Mouse (Mus musculus): ENCODE measurements around the gene Nln. TPM values are rescaled to one million over a fixed set of nuclear protein-coding genes. Genes with fewer than 3 reads are reported as not detected.
A peak's percentile ranks its signal among the peaks of the same experiment; 100 is the strongest.

The Nln gene
- polyA plus RNA-seq, 1 experiment from 2014 or later, result 22.1 TPM

DNA sequence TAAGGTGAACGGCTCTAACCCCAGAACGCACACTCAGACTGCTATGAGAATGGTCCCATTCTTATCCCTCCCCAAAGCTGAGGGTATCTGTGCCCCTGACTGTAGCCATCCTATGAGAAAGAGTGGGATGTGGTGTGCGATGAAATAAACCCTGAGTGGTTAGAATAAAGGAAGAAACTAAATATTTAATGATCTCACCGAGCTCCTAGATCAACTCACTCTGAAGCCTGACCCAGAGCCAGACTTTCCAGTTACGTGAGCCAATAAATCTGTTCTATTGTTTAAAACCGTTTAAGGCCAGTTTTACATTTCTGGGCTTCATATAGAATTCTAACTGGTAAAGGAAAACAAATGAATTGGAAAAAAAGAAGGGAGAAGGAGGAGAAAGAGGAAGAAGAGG, 32.4 kb downstream of the Nln start:
- H3K4me3 ChIP-seq (ENCODE audit: low read length), result no peak overlapping the region

DNA sequence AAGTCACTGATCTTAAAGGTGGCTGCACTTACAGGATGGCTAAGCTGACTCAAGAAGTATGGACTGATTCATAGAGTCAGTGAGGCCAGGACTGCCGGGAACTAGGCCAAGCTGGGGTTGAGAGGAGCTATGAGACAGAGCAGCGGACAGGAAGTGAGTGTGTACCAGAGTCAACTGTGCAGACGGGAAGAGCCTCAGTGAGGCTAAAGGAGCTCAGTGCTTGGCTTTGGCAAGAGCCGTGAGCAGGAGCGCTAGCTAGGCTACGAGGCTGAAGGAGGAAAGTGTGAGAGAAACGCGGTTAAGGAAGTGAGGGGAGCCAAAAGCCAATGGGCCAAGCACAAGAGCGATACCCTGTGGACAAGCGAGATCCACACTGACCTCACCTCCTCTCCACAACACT, 34.7 kb downstream of the Nln start:
- Histone ChIP-seq H3K27ac (ENCODE audit: low read length) (no peak overlapping the region; the same call in 1 of the 2 replicates), H3K4me1 (replicated peaks; ENCODE audit: control insufficient read depth, insufficient read depth, low read length) (peaks cover 7% of the 10 kb centered on the region; the same call in 1 of the 2 replicates), H3K36me3 (ENCODE audit: control insufficient read depth, insufficient read depth, low read length) (no peaks in the 10 kb centered on the region; the same call in 1 of the 2 replicates), H3K9me3 (ENCODE audit: control insufficient read depth, low read length) (no peaks in the 10 kb centered on the region), H3K4me3 (ENCODE audit: low read length) (no peak overlapping the region), H3K4me2 (ENCODE audit: low read depth, low read length) (0 out of 2 replicates have a peak overlapping the region, but pooled peaks have one; percentile 29), H3K9ac (ENCODE audit: low read length) (no peak overlapping the region), H3K27me3 (ENCODE audit: control insufficient read depth, insufficient read depth, low read depth, low read length) (no peaks in the 10 kb centered on the region)
- ATAC-seq (ENCODE audit: low read depth), result peak; percentile 92
- WGBS, result 33% methylated on average over 10 of the region's 10 CpGs

More for the DNA sequence above, 32.4 kb downstream of the Nln start:
- 57% methylated on average over 6 of the region's 6 CpGs for WGBS
- ATAC-seq (ENCODE audit: low read depth), result no peak
- H3K4me1 ChIP-seq (replicated peaks; ENCODE audit: control insufficient read depth, insufficient read depth, low read length), result peaks cover 7% of the 10 kb centered on the region; the same call in 1 of the 2 replicates
- H3K27ac ChIP-seq (ENCODE audit: low read length), result no peak overlapping the region
- no peaks in the 10 kb centered on the region; the same call in 1 of the 2 replicates for H3K36me3 ChIP-seq (ENCODE audit: control insufficient read depth, insufficient read depth, low read length)
- no peaks in the 10 kb centered on the region for H3K27me3 ChIP-seq (ENCODE audit: control insufficient read depth, insufficient read depth, low read depth, low read length)
- H3K4me2 ChIP-seq (ENCODE audit: low read depth, low read length), result no peak overlapping the region
- H3K9ac ChIP-seq (ENCODE audit: low read length), result no peak overlapping the region
- H3K9me3 ChIP-seq (ENCODE audit: control insufficient read depth, low read length), result no peaks in the 10 kb centered on the region

DNA sequence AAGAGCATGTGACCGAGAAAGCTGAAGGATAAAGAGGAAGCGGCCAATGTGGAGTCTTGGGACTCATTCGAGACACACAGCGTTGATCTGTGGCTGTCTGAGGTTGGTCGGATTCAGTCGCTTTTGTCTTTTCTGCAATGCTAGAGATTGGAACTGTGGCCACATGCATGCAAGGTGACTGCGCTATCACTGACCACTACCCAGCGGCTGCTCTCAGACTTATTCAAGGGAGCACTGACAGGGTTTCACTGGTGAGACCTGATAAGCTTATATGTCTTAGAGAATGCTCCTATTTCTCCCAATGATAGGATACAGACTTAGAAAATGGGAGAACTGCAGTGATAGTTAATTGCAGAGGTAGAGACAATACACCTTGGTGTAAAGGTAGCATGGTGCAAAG, 35.2 kb downstream of the Nln start:
- Histone ChIP-seq H3K9me3 (ENCODE audit: control insufficient read depth, low read length) (no peaks in the 10 kb centered on the region), H3K4me1 (replicated peaks; ENCODE audit: control insufficient read depth, insufficient read depth, low read length) (peaks cover 9% of the 10 kb centered on the region; the same call in 1 of the 2 replicates), H3K4me2 (ENCODE audit: low read depth, low read length) (no peak overlapping the region), H3K4me3 (ENCODE audit: low read length) (no peak overlapping the region), H3K9ac (ENCODE audit: low read length) (no peak overlapping the region), H3K27ac (ENCODE audit: low read length) (no peak overlapping the region; the same call in 1 of the 2 replicates), H3K27me3 (ENCODE audit: control insufficient read depth, insufficient read depth, low read depth, low read length) (no peaks in the 10 kb centered on the region), H3K36me3 (ENCODE audit: control insufficient read depth, insufficient read depth, low read length) (no peaks in the 10 kb centered on the region; the same call in 1 of the 2 replicates)
- ATAC-seq (ENCODE audit: low read depth), result no peak
- WGBS, result 87% methylated on average over 8 of the region's 8 CpGs

DNA sequence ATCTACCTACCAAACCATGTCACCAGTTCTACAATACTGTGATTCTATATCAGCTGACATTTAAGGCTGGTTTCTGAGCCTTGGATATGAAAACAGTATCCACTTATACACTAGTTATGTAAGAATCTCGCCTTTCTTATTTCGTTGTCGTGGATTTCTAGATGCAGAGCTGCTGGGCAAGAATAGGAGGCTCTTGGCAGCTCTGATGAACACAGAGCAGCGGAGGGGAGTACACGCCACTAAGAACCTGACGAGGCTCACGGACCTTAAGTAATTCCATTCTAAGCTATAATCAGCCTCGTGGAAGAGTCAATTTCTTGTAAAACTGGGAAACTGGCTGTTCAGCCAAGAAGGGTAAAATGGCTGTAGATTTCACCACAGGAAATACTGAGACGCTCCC, 37.1 kb downstream of the Nln start:
- 92% methylated on average over 9 of the region's 9 CpGs for WGBS
- H3K4me2 ChIP-seq (ENCODE audit: low read depth, low read length), result no peak overlapping the region
- H3K27ac ChIP-seq (ENCODE audit: low read length), result no peak overlapping the region
- H3K4me3 ChIP-seq (ENCODE audit: low read length), result no peak overlapping the region
- no peak for ATAC-seq (ENCODE audit: low read depth)
- H3K9me3 ChIP-seq (ENCODE audit: control insufficient read depth, low read length), result no peaks in the 10 kb centered on the region
- no peak overlapping the region for H3K9ac ChIP-seq (ENCODE audit: low read length)
- no peaks in the 10 kb centered on the region for H3K27me3 ChIP-seq (ENCODE audit: control insufficient read depth, insufficient read depth, low read depth, low read length)
- peaks cover 3% of the 10 kb centered on the region for H3K36me3 ChIP-seq (ENCODE audit: control insufficient read depth, insufficient read depth, low read length)
- H3K4me1 ChIP-seq (replicated peaks; ENCODE audit: control insufficient read depth, insufficient read depth, low read length), result peaks cover 9% of the 10 kb centered on the region; the same call in 1 of the 2 replicates

DNA sequence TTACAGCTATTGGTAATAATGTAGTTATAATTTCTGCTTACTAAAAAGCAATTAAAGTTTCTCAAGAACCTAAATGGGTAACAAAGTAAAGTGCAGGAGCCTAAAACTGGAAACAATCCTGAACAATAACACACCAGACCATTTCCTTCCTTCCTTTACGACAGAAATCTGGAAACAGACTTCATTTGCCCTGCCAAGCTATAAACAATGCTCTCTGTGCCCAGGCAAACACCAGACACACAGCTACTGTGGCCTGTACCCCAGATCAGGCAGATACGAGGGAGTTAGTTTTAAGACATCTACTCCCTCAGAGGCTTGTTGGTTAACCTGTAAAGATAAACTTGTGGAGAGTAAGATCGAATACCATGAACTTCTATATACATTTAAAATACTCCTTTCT, 38.7 kb downstream of the Nln start:
- Histone ChIP-seq H3K9ac (ENCODE audit: low read length) (no peak overlapping the region), H3K27me3 (ENCODE audit: control insufficient read depth, insufficient read depth, low read depth, low read length) (no peaks in the 10 kb centered on the region), H3K9me3 (ENCODE audit: control insufficient read depth, low read length) (no peaks in the 10 kb centered on the region), H3K4me1 (replicated peaks; ENCODE audit: control insufficient read depth, insufficient read depth, low read length) (peaks cover 9% of the 10 kb centered on the region; the same call in 1 of the 2 replicates), H3K27ac (ENCODE audit: low read length) (peak overlapping the region; percentile 28; the same call in 1 of the 2 replicates), H3K4me3 (ENCODE audit: low read length) (no peak overlapping the region), H3K4me2 (ENCODE audit: low read depth, low read length) (no peak overlapping the region), H3K36me3 (ENCODE audit: control insufficient read depth, insufficient read depth, low read length) (peaks cover 3% of the 10 kb centered on the region)
- WGBS, result 54% methylated on average over 3 of the region's 3 CpGs
- ATAC-seq (ENCODE audit: low read depth), result no peak

DNA sequence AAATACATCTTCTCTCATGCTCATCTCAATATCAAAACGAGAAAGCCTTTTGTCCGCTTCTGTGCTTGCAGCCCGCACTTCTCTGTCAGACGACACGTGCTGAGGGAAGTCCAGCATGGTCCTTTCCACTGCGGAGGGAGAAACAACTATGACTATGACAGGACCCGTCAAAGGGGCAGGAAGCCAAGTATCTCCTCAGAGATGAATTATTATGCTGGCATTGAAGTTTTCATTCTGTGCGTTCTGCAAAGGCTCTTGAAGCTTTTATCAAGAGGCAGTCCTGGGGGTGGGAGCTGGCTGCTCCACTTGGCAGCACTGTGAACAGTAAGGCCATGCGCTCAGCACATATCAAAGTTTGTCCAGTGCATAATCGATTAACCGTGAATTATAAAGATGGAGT, 40.2 kb downstream of the Nln start:
- Histone ChIP-seq H3K4me2 (ENCODE audit: low read depth, low read length) (no peak overlapping the region), H3K4me3 (ENCODE audit: low read length) (no peak overlapping the region), H3K9ac (ENCODE audit: low read length) (no peak overlapping the region), H3K36me3 (ENCODE audit: control insufficient read depth, insufficient read depth, low read length) (peaks cover 3% of the 10 kb centered on the region), H3K27me3 (ENCODE audit: control insufficient read depth, insufficient read depth, low read depth, low read length) (no peaks in the 10 kb centered on the region), H3K9me3 (ENCODE audit: control insufficient read depth, low read length) (no peaks in the 10 kb centered on the region), H3K27ac (ENCODE audit: low read length) (no peak overlapping the region), H3K4me1 (replicated peaks; ENCODE audit: control insufficient read depth, insufficient read depth, low read length) (peaks cover 2% of the 10 kb centered on the region; the same call in 1 of the 2 replicates)
- WGBS, result 70% methylated on average over 11 of the region's 11 CpGs
- 0 out of 2 replicates have a peak, but pooled peaks have one; percentile 43 for ATAC-seq (ENCODE audit: low read depth)

DNA sequence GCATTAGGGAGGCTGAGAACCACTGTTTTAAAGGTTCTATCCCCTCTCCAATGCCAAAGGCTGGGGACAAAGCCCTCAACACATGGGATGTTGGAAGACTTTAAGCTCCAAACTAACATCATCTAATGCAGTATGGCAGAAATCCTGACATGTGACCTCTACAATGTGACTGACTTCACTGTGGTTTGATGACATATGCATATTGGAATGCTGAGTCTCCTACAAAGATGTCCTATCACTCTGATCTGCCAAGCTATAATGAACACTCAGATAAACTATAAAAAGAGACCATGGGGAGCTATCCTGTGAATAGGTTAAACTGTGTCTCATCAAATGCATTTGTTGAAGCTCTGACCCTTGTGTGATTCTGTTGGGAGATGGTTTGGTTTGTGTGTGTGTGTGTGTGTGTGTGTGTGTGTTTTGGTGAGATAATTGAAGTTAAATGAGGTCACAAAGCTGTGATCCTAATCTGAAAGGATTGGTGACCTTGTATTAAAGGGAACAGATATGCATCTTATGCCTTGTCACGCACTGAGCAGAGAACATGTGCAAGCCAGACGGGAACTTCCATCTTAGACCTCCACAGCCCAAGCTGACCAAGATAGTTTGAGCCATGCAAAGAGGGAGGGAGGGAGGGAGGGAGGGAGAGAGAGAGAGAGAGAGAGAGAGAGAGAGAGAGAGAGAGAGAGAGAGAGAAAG, 43.6 kb downstream of the Nln start:
- WGBS, result 65% methylated on average over 2 of the region's 2 CpGs
- peaks cover 2% of the 10 kb centered on the region; the same call in 1 of the 2 replicates for H3K4me1 ChIP-seq (replicated peaks; ENCODE audit: control insufficient read depth, insufficient read depth, low read length)
- no peak overlapping the region for H3K4me2 ChIP-seq (ENCODE audit: low read depth, low read length)
- no peak overlapping the region for H3K9ac ChIP-seq (ENCODE audit: low read length)
- no peak for ATAC-seq (ENCODE audit: low read depth)
- no peak overlapping the region for H3K4me3 ChIP-seq (ENCODE audit: low read length)
- peaks cover 3% of the 10 kb centered on the region; the same call in 1 of the 2 replicates for H3K36me3 ChIP-seq (ENCODE audit: control insufficient read depth, insufficient read depth, low read length)
- H3K27ac ChIP-seq (ENCODE audit: low read length), result no peak overlapping the region
- H3K9me3 ChIP-seq (ENCODE audit: control insufficient read depth, low read length), result no peaks in the 10 kb centered on the region
- no peaks in the 10 kb centered on the region for H3K27me3 ChIP-seq (ENCODE audit: control insufficient read depth, insufficient read depth, low read depth, low read length)

DNA sequence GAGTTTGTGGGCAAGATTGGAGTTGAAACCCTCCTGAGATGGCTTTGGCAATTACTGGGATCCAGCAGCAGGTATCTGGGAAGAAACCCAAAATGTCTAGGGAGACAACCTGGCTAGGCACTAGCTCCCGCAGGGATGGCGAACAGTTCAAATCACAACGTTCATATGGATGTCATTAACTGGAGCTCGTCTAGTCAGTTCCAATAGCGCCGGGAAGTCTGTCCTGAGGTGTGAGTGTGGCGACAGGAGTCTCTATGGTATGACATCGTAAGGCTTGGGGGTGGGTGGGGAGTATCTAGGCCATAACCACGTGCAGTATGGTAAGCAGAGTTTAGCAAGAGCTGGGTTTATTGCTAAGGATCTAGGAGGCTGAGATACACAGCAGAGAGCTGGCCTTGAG, 46.4 kb downstream of the Nln start:
- no peaks in the 10 kb centered on the region for H3K9me3 ChIP-seq (ENCODE audit: control insufficient read depth, low read length)
- 82% methylated on average over 9 of the region's 9 CpGs for WGBS
- H3K4me2 ChIP-seq (ENCODE audit: low read depth, low read length), result no peak overlapping the region
- H3K9ac ChIP-seq (ENCODE audit: low read length), result no peak overlapping the region
- H3K36me3 ChIP-seq (ENCODE audit: control insufficient read depth, insufficient read depth, low read length), result peaks cover under 1% of the 10 kb centered on the region; the same call in 1 of the 2 replicates
- no peak overlapping the region for H3K4me3 ChIP-seq (ENCODE audit: low read length)
- H3K27me3 ChIP-seq (ENCODE audit: control insufficient read depth, insufficient read depth, low read depth, low read length), result no peaks in the 10 kb centered on the region
- no peaks in the 10 kb centered on the region; the same call in 1 of the 2 replicates for H3K4me1 ChIP-seq (replicated peaks; ENCODE audit: control insufficient read depth, insufficient read depth, low read length)
- no peak overlapping the region for H3K27ac ChIP-seq (ENCODE audit: low read length)
- ATAC-seq (ENCODE audit: low read depth), result no peak

DNA sequence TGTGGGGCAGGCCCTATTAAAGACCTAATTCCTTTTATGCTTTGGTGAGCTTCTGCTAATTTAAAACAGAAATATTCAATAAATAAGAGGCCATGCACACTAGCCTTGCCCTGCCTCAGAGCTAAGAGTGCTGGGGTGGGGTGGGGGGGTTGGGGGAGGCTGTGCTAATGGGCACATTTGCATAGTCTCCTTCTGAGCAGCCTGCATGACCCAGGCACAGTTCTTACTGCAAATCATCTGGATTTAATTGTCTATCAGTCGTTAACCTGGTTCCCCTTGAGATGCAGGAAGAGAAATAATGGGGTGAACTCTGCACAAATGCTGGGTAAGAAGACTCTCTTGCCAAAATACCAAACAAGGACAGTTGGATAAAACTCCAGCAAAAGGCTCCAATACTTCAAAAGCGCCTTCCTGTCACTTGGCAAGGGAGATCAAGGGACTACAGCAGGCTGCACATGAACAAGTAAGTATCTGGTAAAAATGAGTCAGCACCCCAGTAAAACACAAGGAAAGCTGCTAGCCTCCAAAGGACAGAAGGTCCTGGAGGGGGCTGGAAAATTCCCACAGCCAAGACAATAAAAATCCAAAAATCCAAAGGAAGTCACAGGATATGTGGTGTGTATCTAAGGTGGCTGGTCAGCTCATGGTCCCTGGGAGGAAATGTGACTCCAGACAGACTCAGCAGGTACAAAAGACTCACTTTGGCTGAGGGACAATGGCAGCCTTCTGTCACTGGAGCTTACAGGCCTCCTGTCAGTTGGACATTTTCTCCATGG, 47.3 kb downstream of the Nln start:
- Histone ChIP-seq H3K27ac (ENCODE audit: low read length) (peak overlapping the region; percentile 27; the same call in 1 of the 2 replicates), H3K4me2 (ENCODE audit: low read depth, low read length) (no peak overlapping the region), H3K9ac (ENCODE audit: low read length) (no peak overlapping the region), H3K9me3 (ENCODE audit: control insufficient read depth, low read length) (no peaks in the 10 kb centered on the region), H3K4me1 (replicated peaks; ENCODE audit: control insufficient read depth, insufficient read depth, low read length) (no peaks in the 10 kb centered on the region; the same call in 1 of the 2 replicates), H3K27me3 (ENCODE audit: control insufficient read depth, insufficient read depth, low read depth, low read length) (no peaks in the 10 kb centered on the region), H3K4me3 (ENCODE audit: low read length) (no peak overlapping the region), H3K36me3 (ENCODE audit: control insufficient read depth, insufficient read depth, low read length) (no peaks in the 10 kb centered on the region)
- 48% methylated on average over 2 of the region's 2 CpGs for WGBS
- peak; percentile 47; the same call in 1 of the 2 replicates for ATAC-seq (ENCODE audit: low read depth)

Data from lung, embryonic 16.5 days (tissue).